Mouse (Mus musculus): ENCODE data around the gene Fgd3. TPM values are rescaled to one million over a fixed set of nuclear protein-coding genes. Genes with fewer than 3 reads are reported as not detected.
A peak's percentile ranks its signal among the peaks of the same experiment; 100 is the strongest.

The Fgd3 gene
- polyA plus RNA-seq, 1 experiment, result 0.37 TPM

GRCm38 (mm10) chr13:49344567-49344966, 24.5 kb upstream of the Fgd3 start:
- Histone ChIP-seq H3K9ac (ENCODE audit: low read depth, poor library complexity, severe bottlenecking) (no peak overlapping the region), H3K4me3 (ENCODE audit: low read depth, low read length) (no peak overlapping the region), H3K4me1 (ENCODE audit: control insufficient read depth, insufficient read depth, low read length) (no peaks in the 10 kb centered on the region), H3K36me3 (ENCODE audit: control insufficient read depth, insufficient read depth, low read length, poor library complexity, severe bottlenecking) (no peaks in the 10 kb centered on the region), H3K9me3 (replicated peaks; ENCODE audit: control insufficient read depth, insufficient read depth, low read length, poor library complexity, severe bottlenecking) (no peaks in the 10 kb centered on the region), H3K27ac (ENCODE audit: insufficient read depth, low read length) (no peak overlapping the region), H3K27me3 (ENCODE audit: control insufficient read depth, insufficient read depth, low read length, poor library complexity, severe bottlenecking) (no peaks in the 10 kb centered on the region)
- no peak for TF ChIP-seq POLR2A (IDR thresholded peaks at IDR 0.05; ENCODE audit: insufficient read depth, low read length)
- TF ChIP-seq EP300 (IDR thresholded peaks at IDR 0.05; ENCODE audit: insufficient read depth, low read depth, low read length), result no peak
- TF ChIP-seq CTCF (IDR thresholded peaks at IDR 0.05; ENCODE audit: low read depth, low read length), result no peak

GRCm38 (mm10) chr13:49342723-49343100, 22.6 kb upstream of the Fgd3 start:
- TF ChIP-seq POLR2A (IDR thresholded peaks at IDR 0.05; ENCODE audit: insufficient read depth, low read length) (no peak), CTCF (IDR thresholded peaks at IDR 0.05; ENCODE audit: low read depth, low read length) (no peak), EP300 (IDR thresholded peaks at IDR 0.05; ENCODE audit: insufficient read depth, low read depth, low read length) (no peak)
- Histone ChIP-seq H3K36me3 (ENCODE audit: control insufficient read depth, insufficient read depth, low read length, poor library complexity, severe bottlenecking) (no peaks in the 10 kb centered on the region), H3K4me3 (ENCODE audit: low read depth, low read length) (no peak overlapping the region), H3K9me3 (replicated peaks; ENCODE audit: control insufficient read depth, insufficient read depth, low read length, poor library complexity, severe bottlenecking) (no peaks in the 10 kb centered on the region), H3K27me3 (ENCODE audit: control insufficient read depth, insufficient read depth, low read length, poor library complexity, severe bottlenecking) (no peaks in the 10 kb centered on the region), H3K4me1 (ENCODE audit: control insufficient read depth, insufficient read depth, low read length) (no peaks in the 10 kb centered on the region), H3K27ac (ENCODE audit: insufficient read depth, low read length) (no peak overlapping the region), H3K9ac (ENCODE audit: low read depth, poor library complexity, severe bottlenecking) (no peak overlapping the region)

- no peak overlapping the region for H3K27ac ChIP-seq (ENCODE audit: insufficient read depth, low read length)
- H3K36me3 ChIP-seq (ENCODE audit: control insufficient read depth, insufficient read depth, low read length, poor library complexity, severe bottlenecking), result no peaks in the 10 kb centered on the region
- no peaks in the 10 kb centered on the region for H3K27me3 ChIP-seq (ENCODE audit: control insufficient read depth, insufficient read depth, low read length, poor library complexity, severe bottlenecking)
- H3K4me1 ChIP-seq (ENCODE audit: control insufficient read depth, insufficient read depth, low read length), result no peaks in the 10 kb centered on the region
- H3K4me3 ChIP-seq (ENCODE audit: low read depth, low read length), result peak overlapping the region; percentile 78
- no peaks in the 10 kb centered on the region for H3K9me3 ChIP-seq (replicated peaks; ENCODE audit: control insufficient read depth, insufficient read depth, low read length, poor library complexity, severe bottlenecking)
- TF ChIP-seq POLR2A (IDR thresholded peaks at IDR 0.05; ENCODE audit: insufficient read depth, low read length) (no peak), CTCF (IDR thresholded peaks at IDR 0.05; ENCODE audit: low read depth, low read length) (no peak), EP300 (IDR thresholded peaks at IDR 0.05; ENCODE audit: insufficient read depth, low read depth, low read length) (no peak)
- peak overlapping the region; percentile 51 for H3K9ac ChIP-seq (ENCODE audit: low read depth, poor library complexity, severe bottlenecking)
Measured at GRCm38 (mm10) chr13:49341831-49342722, 22.0 kb upstream of the Fgd3 start.

- H3K9me3 ChIP-seq (replicated peaks; ENCODE audit: control insufficient read depth, insufficient read depth, low read length, poor library complexity, severe bottlenecking), result no peaks in the 10 kb centered on the region
- no peaks in the 10 kb centered on the region for H3K36me3 ChIP-seq (ENCODE audit: control insufficient read depth, insufficient read depth, low read length, poor library complexity, severe bottlenecking)
- TF ChIP-seq EP300 (IDR thresholded peaks at IDR 0.05; ENCODE audit: insufficient read depth, low read depth, low read length) (no peak), CTCF (IDR thresholded peaks at IDR 0.05; ENCODE audit: low read depth, low read length) (no peak), POLR2A (IDR thresholded peaks at IDR 0.05; ENCODE audit: insufficient read depth, low read length) (no peak)
- H3K4me3 ChIP-seq (ENCODE audit: low read depth, low read length), result peak within 1 kb of the TSS; percentile 78
- H3K9ac ChIP-seq (ENCODE audit: low read depth, poor library complexity, severe bottlenecking), result peak within 1 kb of the TSS; percentile 51
- no peak within 1 kb of the TSS for H3K27ac ChIP-seq (ENCODE audit: insufficient read depth, low read length)
- no peaks in the 10 kb centered on the region for H3K4me1 ChIP-seq (ENCODE audit: control insufficient read depth, insufficient read depth, low read length)
- no peaks in the 10 kb centered on the region for H3K27me3 ChIP-seq (ENCODE audit: control insufficient read depth, insufficient read depth, low read length, poor library complexity, severe bottlenecking)
Measured at GRCm38 (mm10) chr13:49341012-49341830, 21.1 kb upstream of the Fgd3 start, which contains the start of gene Bicd2. TSS of gene Bicd2 (plus strand) at chr13:49341585.

GRCm38 (mm10) chr13:49338893-49339546, 18.9 kb upstream of the Fgd3 start:
- no peak overlapping the region for H3K27ac ChIP-seq (ENCODE audit: insufficient read depth, low read length)
- H3K9me3 ChIP-seq (replicated peaks; ENCODE audit: control insufficient read depth, insufficient read depth, low read length, poor library complexity, severe bottlenecking), result no peaks in the 10 kb centered on the region
- no peak for TF ChIP-seq POLR2A (IDR thresholded peaks at IDR 0.05; ENCODE audit: insufficient read depth, low read length)
- peak; percentile 50 for TF ChIP-seq CTCF (IDR thresholded peaks at IDR 0.05; ENCODE audit: low read depth, low read length)
- TF ChIP-seq EP300 (IDR thresholded peaks at IDR 0.05; ENCODE audit: insufficient read depth, low read depth, low read length), result no peak
- no peak overlapping the region for H3K4me3 ChIP-seq (ENCODE audit: low read depth, low read length)
- H3K9ac ChIP-seq (ENCODE audit: low read depth, poor library complexity, severe bottlenecking), result no peak overlapping the region
- H3K4me1 ChIP-seq (ENCODE audit: control insufficient read depth, insufficient read depth, low read length), result no peaks in the 10 kb centered on the region
- no peaks in the 10 kb centered on the region for H3K36me3 ChIP-seq (ENCODE audit: control insufficient read depth, insufficient read depth, low read length, poor library complexity, severe bottlenecking)
- H3K27me3 ChIP-seq (ENCODE audit: control insufficient read depth, insufficient read depth, low read length, poor library complexity, severe bottlenecking), result no peaks in the 10 kb centered on the region
